Mouse (Mus musculus): ENCODE data around the gene Gm20388. TPM values are rescaled to one million over a fixed set of nuclear protein-coding genes. Genes with fewer than 3 reads are reported as not detected.

Gm20388 gene
- polyA plus RNA-seq, 1 experiment, result 28.1 TPM

GRCm38 (mm10) chr8:122558671-122559349 lies 2648.2 kb downstream of the Gm20388 start:
- Histone ChIP-seq H3K36me3 (ENCODE audit: control insufficient read depth, insufficient read depth, low read length, poor library complexity, severe bottlenecking) (no peaks in the 10 kb centered on the region), H3K9me3 (replicated peaks; ENCODE audit: control insufficient read depth, insufficient read depth, low read length, poor library complexity, severe bottlenecking) (no peaks in the 10 kb centered on the region), H3K27me3 (ENCODE audit: control insufficient read depth, insufficient read depth, low read length, poor library complexity, severe bottlenecking) (no peaks in the 10 kb centered on the region), H3K27ac (ENCODE audit: insufficient read depth, low read length) (peak overlapping the region; percentile 90), H3K4me1 (ENCODE audit: control insufficient read depth, insufficient read depth, low read length) (peaks cover 3% of the 10 kb centered on the region), H3K4me3 (ENCODE audit: low read depth, low read length) (0 out of 2 replicates have a peak overlapping the region, but pooled peaks have one; percentile 3), H3K9ac (ENCODE audit: low read depth, poor library complexity, severe bottlenecking) (0 out of 2 replicates have a peak overlapping the region, but pooled peaks have one; percentile 3)
- no peak; the same call in 1 of the 2 replicates for TF ChIP-seq EP300 (IDR thresholded peaks at IDR 0.05; ENCODE audit: insufficient read depth, low read depth, low read length)
- peak; percentile 65 for TF ChIP-seq POLR2A (IDR thresholded peaks at IDR 0.05; ENCODE audit: insufficient read depth, low read length)
- TF ChIP-seq CTCF (IDR thresholded peaks at IDR 0.05; ENCODE audit: low read depth, low read length), result peak; percentile 61

- peaks cover 3% of the 10 kb centered on the region for H3K4me1 ChIP-seq (ENCODE audit: control insufficient read depth, insufficient read depth, low read length)
- H3K9ac ChIP-seq (ENCODE audit: low read depth, poor library complexity, severe bottlenecking), result no peak overlapping the region
- no peaks in the 10 kb centered on the region for H3K9me3 ChIP-seq (replicated peaks; ENCODE audit: control insufficient read depth, insufficient read depth, low read length, poor library complexity, severe bottlenecking)
- H3K27me3 ChIP-seq (ENCODE audit: control insufficient read depth, insufficient read depth, low read length, poor library complexity, severe bottlenecking), result no peaks in the 10 kb centered on the region
- no peak overlapping the region for H3K27ac ChIP-seq (ENCODE audit: insufficient read depth, low read length)
- TF ChIP-seq POLR2A (IDR thresholded peaks at IDR 0.05; ENCODE audit: insufficient read depth, low read length) (no peak), EP300 (IDR thresholded peaks at IDR 0.05; ENCODE audit: insufficient read depth, low read depth, low read length) (no peak), CTCF (IDR thresholded peaks at IDR 0.05; ENCODE audit: low read depth, low read length) (no peak)
- H3K4me3 ChIP-seq (ENCODE audit: low read depth, low read length), result no peak overlapping the region
- no peaks in the 10 kb centered on the region for H3K36me3 ChIP-seq (ENCODE audit: control insufficient read depth, insufficient read depth, low read length, poor library complexity, severe bottlenecking)
These were observed 2650.6 kb downstream of the Gm20388 start for GRCm38 (mm10) chr8:122561199-122561598.

GRCm38 (mm10) chr8:122564363-122565352 lies 2654.0 kb downstream of the Gm20388 start:
- peak overlapping the region; percentile 51 for H3K4me3 ChIP-seq (ENCODE audit: low read depth, low read length)
- peak overlapping the region; percentile 98 for H3K9ac ChIP-seq (ENCODE audit: low read depth, poor library complexity, severe bottlenecking)
- H3K4me1 ChIP-seq (ENCODE audit: control insufficient read depth, insufficient read depth, low read length), result peaks cover 2% of the 10 kb centered on the region
- H3K27me3 ChIP-seq (ENCODE audit: control insufficient read depth, insufficient read depth, low read length, poor library complexity, severe bottlenecking), result no peaks in the 10 kb centered on the region
- H3K27ac ChIP-seq (ENCODE audit: insufficient read depth, low read length), result peak overlapping the region; percentile 82
- H3K9me3 ChIP-seq (replicated peaks; ENCODE audit: control insufficient read depth, insufficient read depth, low read length, poor library complexity, severe bottlenecking), result no peaks in the 10 kb centered on the region
- H3K36me3 ChIP-seq (ENCODE audit: control insufficient read depth, insufficient read depth, low read length, poor library complexity, severe bottlenecking), result peaks cover 9% of the 10 kb centered on the region
- TF ChIP-seq POLR2A (IDR thresholded peaks at IDR 0.05; ENCODE audit: insufficient read depth, low read length), result no peak
- TF ChIP-seq CTCF (IDR thresholded peaks at IDR 0.05; ENCODE audit: low read depth, low read length), result no peak
- no peak for TF ChIP-seq EP300 (IDR thresholded peaks at IDR 0.05; ENCODE audit: insufficient read depth, low read depth, low read length)

GRCm38 (mm10) chr8:122566766-122567165 lies 2656.1 kb downstream of the Gm20388 start:
- no peaks in the 10 kb centered on the region for H3K27me3 ChIP-seq (ENCODE audit: control insufficient read depth, insufficient read depth, low read length, poor library complexity, severe bottlenecking)
- no peaks in the 10 kb centered on the region for H3K9me3 ChIP-seq (replicated peaks; ENCODE audit: control insufficient read depth, insufficient read depth, low read length, poor library complexity, severe bottlenecking)
- peak overlapping the region; percentile 98 for H3K9ac ChIP-seq (ENCODE audit: low read depth, poor library complexity, severe bottlenecking)
- peaks cover 6% of the 10 kb centered on the region for H3K4me1 ChIP-seq (ENCODE audit: control insufficient read depth, insufficient read depth, low read length)
- peak overlapping the region; percentile 86 for H3K27ac ChIP-seq (ENCODE audit: insufficient read depth, low read length)
- H3K4me3 ChIP-seq (ENCODE audit: low read depth, low read length), result peak overlapping the region; percentile 77
- no peak for TF ChIP-seq POLR2A (IDR thresholded peaks at IDR 0.05; ENCODE audit: insufficient read depth, low read length)
- peaks cover 30% of the 10 kb centered on the region for H3K36me3 ChIP-seq (ENCODE audit: control insufficient read depth, insufficient read depth, low read length, poor library complexity, severe bottlenecking)

GRCm38 (mm10) chr8:122567361-122568108 lies 2656.9 kb downstream of the Gm20388 start, which contains the start of gene Cdt1:
Gene Cdt1 (plus strand): TSS chr8:122568015.
- H3K27ac ChIP-seq (ENCODE audit: insufficient read depth, low read length), result peak within 1 kb of the TSS; percentile 86
- no peaks in the 10 kb centered on the region for H3K27me3 ChIP-seq (ENCODE audit: control insufficient read depth, insufficient read depth, low read length, poor library complexity, severe bottlenecking)
- TF ChIP-seq EP300 (IDR thresholded peaks at IDR 0.05; ENCODE audit: insufficient read depth, low read depth, low read length) (0 out of 2 replicates have a peak, but pooled peaks have one; percentile 51), CTCF (IDR thresholded peaks at IDR 0.05; ENCODE audit: low read depth, low read length) (no peak), POLR2A (IDR thresholded peaks at IDR 0.05; ENCODE audit: insufficient read depth, low read length) (peak; percentile 42)
- H3K4me3 ChIP-seq (ENCODE audit: low read depth, low read length), result peak within 1 kb of the TSS; percentile 85
- H3K4me1 ChIP-seq (ENCODE audit: control insufficient read depth, insufficient read depth, low read length), result peaks cover 6% of the 10 kb centered on the region
- H3K9ac ChIP-seq (ENCODE audit: low read depth, poor library complexity, severe bottlenecking), result peak within 1 kb of the TSS; percentile 98
- peaks cover 38% of the 10 kb centered on the region for H3K36me3 ChIP-seq (ENCODE audit: control insufficient read depth, insufficient read depth, low read length, poor library complexity, severe bottlenecking)
- no peaks in the 10 kb centered on the region for H3K9me3 ChIP-seq (replicated peaks; ENCODE audit: control insufficient read depth, insufficient read depth, low read length, poor library complexity, severe bottlenecking)

All from ES-Bruce4 (cell line).